Comparison of ENCODE assay signal across 25 mouse cellular contexts in genomic region chr17:26833806-26834205, GRCm38 (mm10). TPM values are rescaled to one million over a fixed set of nuclear protein-coding genes. Genes with fewer than 3 reads are reported as not detected.
"Had no signal": no experiment of that assay in that cellular context is flagged by ENCODE, and none has a peak within 500 bp of the region (broad histone marks: within the 10 kb centered on the region; RNA-seq: fewer than 3 reads in every experiment).

No protein-coding gene starts in this region.

- H3K4me2 ChIP-seq: liver, embryonic 13.5 days; midbrain, embryonic 11.5 days had no signal

- DNase-seq: kidney, postnatal 14 days; kidney, postnatal 4 days; left cerebral cortex, postnatal 4 days; liver, embryonic 13.5 days; lung, adult 2 months; lung, postnatal 14 days; lung, postnatal 4 days; midbrain, embryonic 14.5 days; thymus, adult 18-20 months; thymus, postnatal 36 days had no signal

- H3K9me3 ChIP-seq: liver, embryonic 13.5 days had no signal

- H3K9ac ChIP-seq: liver, embryonic 13.5 days had no signal

- H3K27ac ChIP-seq: liver, embryonic 13.5 days had no signal

- H3K36me3 ChIP-seq: liver, embryonic 13.5 days had no signal

- H3K4me1 ChIP-seq: liver, embryonic 13.5 days had no signal

- H3K4me3 ChIP-seq: liver, embryonic 13.5 days had no signal

RNA-seq across cellular contexts. Expression of gene Nkx2-5, which starts 11.0 kb away (rescaled TPM):
- total RNA-seq: layer of hippocampus, adult 18-20 months; layer of hippocampus, postnatal 14 days; left cerebral cortex, adult 8-10 months; left cerebral cortex, postnatal 14 days; left cerebral cortex, postnatal 4 days; liver, adult 2 months; megakaryocyte progenitor cell, adult 5-6 weeks; megakaryocyte-erythroid progenitor cell, adult 5-6 weeks; midbrain, postnatal 0 days had no signal
- polyA plus RNA-seq: kidney, embryonic 16.5 days; liver, adult 2 months; liver, embryonic 13.5 days; liver, embryonic 16.5 days; midbrain, embryonic 11.5 days; midbrain, embryonic 14.5 days; midbrain, postnatal 0 days; neural tube, embryonic 11.5 days; neural tube, embryonic 14.5 days; testis, adult 2 months; urinary bladder, adult 2 months had no signal
